Mouse (Mus musculus): ENCODE results near the gene Polr3b. TPM values are rescaled to one million over a fixed set of nuclear protein-coding genes. Genes with fewer than 3 reads are reported as not detected.

The Polr3b gene
- polyA plus RNA-seq, 1 experiment from 2014 or later = 11.2 TPM

DNA sequence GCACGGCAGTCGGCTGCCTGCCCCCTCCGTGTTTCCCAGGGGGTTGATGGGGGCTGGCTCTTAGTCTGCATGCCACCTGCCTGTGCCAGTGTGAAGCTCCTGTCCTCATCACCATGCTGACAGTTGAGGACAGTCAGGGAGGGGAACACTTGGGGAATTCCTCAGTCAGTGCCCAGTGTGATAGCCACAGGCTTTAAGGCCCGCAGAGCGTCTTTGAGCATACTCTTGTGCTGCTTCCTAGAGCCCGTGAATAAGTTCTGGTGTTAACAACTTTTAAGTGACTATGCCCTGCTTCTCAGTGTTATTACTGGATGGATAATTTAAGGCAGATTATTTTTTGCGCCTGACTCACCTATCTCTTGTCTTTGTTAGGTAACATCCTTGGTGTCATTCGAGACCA lies 54.4 kb downstream of the Polr3b start:
- no peak overlapping the region for H3K27ac ChIP-seq (ENCODE audit: low read length)
- H3K9me3 ChIP-seq (replicated peaks; ENCODE audit: control insufficient read depth, low read length) = no peaks in the 10 kb centered on the region
- H3K4me2 ChIP-seq (ENCODE audit: low read depth, low read length) = no peak overlapping the region
- no peaks in the 10 kb centered on the region for H3K27me3 ChIP-seq (ENCODE audit: control insufficient read depth, insufficient read depth, low read length)
- no peaks in the 10 kb centered on the region for H3K4me1 ChIP-seq (ENCODE audit: control insufficient read depth, insufficient read depth, low read length)
- WGBS = 89% methylated on average over 8 of the region's 8 CpGs
- no peak overlapping the region for H3K4me3 ChIP-seq (replicated peaks; ENCODE audit: low read length)
- 0 out of 2 replicates have a peak, but pooled peaks cover 7% of the 10 kb centered on the region for H3K36me3 ChIP-seq (ENCODE audit: control insufficient read depth, insufficient read depth, low read length)
- no peak for ATAC-seq (ENCODE audit: insufficient read depth, low FRiP score)
- no peak overlapping the region for H3K9ac ChIP-seq (ENCODE audit: low read length)

DNA sequence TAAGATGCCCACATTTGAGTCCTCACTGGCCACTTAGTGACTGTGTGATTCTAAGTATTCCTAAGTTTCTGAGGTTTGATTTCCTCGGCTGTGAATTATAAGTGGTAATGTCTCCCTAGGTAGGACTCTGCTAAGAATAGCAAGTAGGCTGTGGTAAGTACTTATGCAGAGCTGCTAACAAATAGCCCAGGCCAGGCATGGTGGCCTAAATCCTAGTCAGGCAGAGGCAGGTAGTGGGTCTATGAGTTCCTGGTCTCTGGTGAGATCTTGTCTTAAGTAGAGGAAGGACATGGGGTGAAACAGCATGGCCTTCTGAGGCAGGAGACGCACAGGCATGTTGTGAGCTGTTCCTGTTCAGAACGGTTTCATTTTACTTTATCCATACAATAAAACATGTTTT lies 55.8 kb downstream of the Polr3b start:
- Histone ChIP-seq H3K4me3 (replicated peaks; ENCODE audit: low read length) (no peak overlapping the region), H3K4me1 (ENCODE audit: control insufficient read depth, insufficient read depth, low read length) (no peaks in the 10 kb centered on the region), H3K4me2 (ENCODE audit: low read depth, low read length) (no peak overlapping the region), H3K9ac (ENCODE audit: low read length) (no peak overlapping the region), H3K36me3 (ENCODE audit: control insufficient read depth, insufficient read depth, low read length) (0 out of 2 replicates have a peak, but pooled peaks cover 7% of the 10 kb centered on the region), H3K27me3 (ENCODE audit: control insufficient read depth, insufficient read depth, low read length) (no peaks in the 10 kb centered on the region), H3K27ac (ENCODE audit: low read length) (no peak overlapping the region), H3K9me3 (replicated peaks; ENCODE audit: control insufficient read depth, low read length) (no peaks in the 10 kb centered on the region)
- 80% methylated on average over 3 of the region's 3 CpGs for WGBS
- ATAC-seq (ENCODE audit: insufficient read depth, low FRiP score) = no peak

DNA sequence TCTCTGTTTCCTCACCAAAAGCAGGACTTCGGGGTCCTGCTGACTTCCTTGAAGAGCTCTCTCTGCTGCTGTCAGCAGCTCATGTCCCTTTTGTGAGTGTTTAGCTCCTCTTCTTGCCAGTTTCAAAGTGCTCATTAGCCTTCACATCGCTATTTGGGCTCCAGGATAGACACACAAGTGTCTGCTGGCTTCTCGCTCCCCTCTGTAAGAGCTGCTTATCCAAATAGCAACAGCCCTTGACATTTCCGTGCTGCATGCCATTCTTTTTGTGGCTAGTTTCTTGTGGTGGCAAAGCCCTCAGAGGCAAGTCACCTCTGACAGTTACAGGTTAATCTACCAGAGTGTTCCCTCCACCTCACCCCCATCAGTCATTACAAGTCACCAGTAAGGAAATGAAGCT lies 56.3 kb downstream of the Polr3b start:
- Histone ChIP-seq H3K4me2 (ENCODE audit: low read depth, low read length) (no peak overlapping the region), H3K9ac (ENCODE audit: low read length) (no peak overlapping the region), H3K4me3 (replicated peaks; ENCODE audit: low read length) (no peak overlapping the region), H3K27ac (ENCODE audit: low read length) (no peak overlapping the region), H3K27me3 (ENCODE audit: control insufficient read depth, insufficient read depth, low read length) (no peaks in the 10 kb centered on the region), H3K36me3 (ENCODE audit: control insufficient read depth, insufficient read depth, low read length) (0 out of 2 replicates have a peak, but pooled peaks cover 7% of the 10 kb centered on the region), H3K4me1 (ENCODE audit: control insufficient read depth, insufficient read depth, low read length) (no peaks in the 10 kb centered on the region), H3K9me3 (replicated peaks; ENCODE audit: control insufficient read depth, low read length) (no peaks in the 10 kb centered on the region)
- 86% methylated on average over 4 of the region's 4 CpGs for WGBS
- ATAC-seq (ENCODE audit: insufficient read depth, low FRiP score) = no peak

DNA sequence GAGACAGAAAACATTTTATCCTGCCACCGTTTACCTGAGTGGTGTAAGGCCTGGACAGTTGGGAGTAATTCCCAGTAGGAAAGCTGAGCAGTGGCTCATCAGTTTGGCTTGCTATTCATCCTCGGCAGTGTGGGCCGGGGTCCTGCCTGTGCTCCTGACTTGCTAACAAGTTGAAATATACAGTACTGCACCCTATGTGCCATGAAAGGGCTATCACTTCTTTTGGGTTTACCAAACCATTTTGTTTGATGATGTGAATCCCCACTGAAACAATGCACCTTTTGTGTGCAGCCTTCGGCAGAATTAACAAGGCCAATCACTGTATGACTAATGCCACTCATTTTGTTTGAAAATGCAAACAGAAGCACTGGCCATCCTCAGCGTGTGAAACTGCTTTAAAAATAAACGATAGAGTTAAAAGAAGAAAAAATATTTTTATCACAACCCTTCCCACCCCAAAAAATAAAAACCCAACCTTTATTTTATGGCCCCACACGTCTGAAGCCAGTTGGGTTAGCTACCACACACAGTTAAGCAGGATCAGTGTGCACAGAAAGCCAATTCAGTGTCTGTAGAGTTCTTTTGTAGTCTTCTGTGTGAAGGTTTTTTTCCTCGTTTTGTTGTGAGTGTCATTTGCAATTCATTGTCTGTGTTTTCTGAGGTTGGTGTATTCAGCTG lies 63.5 kb downstream of the Polr3b start:
- Histone ChIP-seq H3K9ac (ENCODE audit: low read length) (no peak overlapping the region), H3K27me3 (ENCODE audit: control insufficient read depth, insufficient read depth, low read length) (no peaks in the 10 kb centered on the region), H3K27ac (ENCODE audit: low read length) (no peak overlapping the region), H3K4me3 (replicated peaks; ENCODE audit: low read length) (no peak overlapping the region), H3K4me1 (ENCODE audit: control insufficient read depth, insufficient read depth, low read length) (no peaks in the 10 kb centered on the region), H3K36me3 (ENCODE audit: control insufficient read depth, insufficient read depth, low read length) (no peaks in the 10 kb centered on the region), H3K4me2 (ENCODE audit: low read depth, low read length) (no peak overlapping the region), H3K9me3 (replicated peaks; ENCODE audit: control insufficient read depth, low read length) (no peaks in the 10 kb centered on the region)
- 55% methylated on average over 8 of the region's 8 CpGs for WGBS
- ATAC-seq (ENCODE audit: insufficient read depth, low FRiP score) = no peak

DNA sequence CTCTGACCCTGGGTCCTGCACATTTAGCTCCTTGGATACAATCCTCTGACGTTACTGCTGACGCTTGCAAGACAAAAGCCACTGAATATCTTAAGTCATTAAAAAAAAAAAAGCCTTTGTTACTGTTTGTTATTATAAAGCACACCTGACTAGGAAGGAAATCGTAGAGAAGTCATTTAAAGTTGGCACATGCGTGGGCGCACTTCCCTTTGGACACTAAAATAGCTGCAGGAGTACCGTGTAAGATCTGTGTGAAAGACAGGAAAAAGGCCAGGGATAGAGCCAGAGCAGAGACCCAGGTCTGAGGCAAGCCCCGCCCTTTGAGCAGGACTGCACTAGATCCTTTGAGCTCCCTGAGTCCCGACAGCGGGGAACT lies 64.0 kb downstream of the Polr3b start:
- no peaks in the 10 kb centered on the region for H3K4me1 ChIP-seq (ENCODE audit: control insufficient read depth, insufficient read depth, low read length)
- 45% methylated on average over 9 of the region's 9 CpGs for WGBS
- no peak overlapping the region for H3K4me3 ChIP-seq (replicated peaks; ENCODE audit: low read length)
- H3K4me2 ChIP-seq (ENCODE audit: low read depth, low read length) = no peak overlapping the region
- no peaks in the 10 kb centered on the region for H3K27me3 ChIP-seq (ENCODE audit: control insufficient read depth, insufficient read depth, low read length)
- peak overlapping the region; percentile 3; the same call in 1 of the 2 replicates for H3K27ac ChIP-seq (ENCODE audit: low read length)
- no peaks in the 10 kb centered on the region for H3K9me3 ChIP-seq (replicated peaks; ENCODE audit: control insufficient read depth, low read length)
- no peak overlapping the region for H3K9ac ChIP-seq (ENCODE audit: low read length)
- peak; percentile 60 for ATAC-seq (ENCODE audit: insufficient read depth, low FRiP score)
- H3K36me3 ChIP-seq (ENCODE audit: control insufficient read depth, insufficient read depth, low read length) = no peaks in the 10 kb centered on the region

DNA sequence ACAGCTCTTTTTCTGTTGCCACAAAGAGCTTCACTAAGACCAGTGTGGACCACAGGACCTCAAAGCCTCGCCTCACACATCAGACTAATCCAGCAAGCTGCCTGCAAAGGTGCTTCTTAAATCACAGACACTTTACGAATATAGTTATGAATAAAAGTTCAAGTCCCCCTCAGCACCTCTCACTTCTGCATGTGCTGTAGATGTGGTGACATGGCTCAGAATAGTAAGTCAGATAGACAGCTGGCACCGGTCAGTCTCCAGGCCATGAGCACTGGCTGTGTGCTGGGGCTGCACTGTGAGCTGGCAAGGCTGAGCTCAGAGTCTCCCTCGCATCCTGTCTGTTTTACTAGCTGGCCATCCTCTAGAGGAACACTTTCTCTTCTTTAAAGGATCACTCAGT lies 64.6 kb downstream of the Polr3b start:
- ATAC-seq (ENCODE audit: insufficient read depth, low FRiP score) = no peak
- no peaks in the 10 kb centered on the region for H3K9me3 ChIP-seq (replicated peaks; ENCODE audit: control insufficient read depth, low read length)
- H3K4me2 ChIP-seq (ENCODE audit: low read depth, low read length) = no peak overlapping the region
- H3K4me3 ChIP-seq (replicated peaks; ENCODE audit: low read length) = no peak overlapping the region
- no peaks in the 10 kb centered on the region for H3K4me1 ChIP-seq (ENCODE audit: control insufficient read depth, insufficient read depth, low read length)
- H3K36me3 ChIP-seq (ENCODE audit: control insufficient read depth, insufficient read depth, low read length) = no peaks in the 10 kb centered on the region
- H3K27ac ChIP-seq (ENCODE audit: low read length) = peak overlapping the region; percentile 3; the same call in 1 of the 2 replicates
- H3K9ac ChIP-seq (ENCODE audit: low read length) = no peak overlapping the region
- 79% methylated on average over 4 of the region's 4 CpGs for WGBS
- H3K27me3 ChIP-seq (ENCODE audit: control insufficient read depth, insufficient read depth, low read length) = no peaks in the 10 kb centered on the region

DNA sequence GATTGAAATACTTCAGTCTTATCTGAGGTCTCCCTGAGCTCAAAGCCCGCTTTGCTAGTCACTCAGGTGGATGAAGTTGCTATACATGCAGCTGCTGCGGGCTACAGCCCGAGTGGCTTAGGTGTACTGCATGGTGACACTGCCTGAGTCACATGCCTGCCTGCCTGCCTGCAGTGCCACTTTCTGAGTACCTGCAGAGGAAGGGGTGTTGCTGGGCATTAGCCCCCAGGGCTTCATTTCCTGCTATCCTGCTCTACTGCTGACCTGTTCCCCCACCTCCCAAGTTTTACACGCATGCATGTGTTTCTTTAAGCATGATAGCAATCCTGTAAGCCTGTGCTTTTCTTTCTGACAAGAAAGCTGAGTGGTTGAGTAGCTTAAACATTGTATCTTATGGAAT lies 65.6 kb downstream of the Polr3b start:
- Histone ChIP-seq H3K9ac (ENCODE audit: low read length) (no peak overlapping the region), H3K4me3 (replicated peaks; ENCODE audit: low read length) (no peak overlapping the region), H3K4me1 (ENCODE audit: control insufficient read depth, insufficient read depth, low read length) (no peaks in the 10 kb centered on the region), H3K36me3 (ENCODE audit: control insufficient read depth, insufficient read depth, low read length) (no peaks in the 10 kb centered on the region), H3K4me2 (ENCODE audit: low read depth, low read length) (no peak overlapping the region), H3K27me3 (ENCODE audit: control insufficient read depth, insufficient read depth, low read length) (no peaks in the 10 kb centered on the region), H3K27ac (ENCODE audit: low read length) (no peak overlapping the region), H3K9me3 (replicated peaks; ENCODE audit: control insufficient read depth, low read length) (no peaks in the 10 kb centered on the region)
- no peak for ATAC-seq (ENCODE audit: insufficient read depth, low FRiP score)
- WGBS = 92% methylated on average over 4 of the region's 4 CpGs

DNA sequence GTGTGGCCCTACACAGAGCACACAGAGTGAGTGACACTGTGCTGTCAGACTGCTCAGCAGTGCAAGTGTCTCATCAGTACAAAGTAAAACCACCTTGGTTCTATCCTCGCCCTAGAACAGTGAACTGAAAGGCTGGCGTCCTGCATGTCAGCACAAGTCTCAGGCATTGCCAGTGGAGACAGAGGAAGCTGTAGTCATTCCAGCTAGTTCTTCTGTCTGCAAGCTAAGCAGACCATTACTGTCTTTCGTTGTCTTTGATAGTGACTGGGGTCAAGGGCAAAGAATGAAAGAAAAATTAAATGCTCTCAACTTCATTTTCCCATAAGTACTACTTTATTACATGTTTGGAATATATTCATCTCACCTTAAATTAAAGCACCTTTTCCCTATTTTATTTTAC lies 67.8 kb downstream of the Polr3b start:
- Histone ChIP-seq H3K9ac (ENCODE audit: low read length) (no peak overlapping the region), H3K9me3 (replicated peaks; ENCODE audit: control insufficient read depth, low read length) (no peaks in the 10 kb centered on the region), H3K36me3 (ENCODE audit: control insufficient read depth, insufficient read depth, low read length) (no peaks in the 10 kb centered on the region), H3K27ac (ENCODE audit: low read length) (no peak overlapping the region), H3K27me3 (ENCODE audit: control insufficient read depth, insufficient read depth, low read length) (no peaks in the 10 kb centered on the region), H3K4me2 (ENCODE audit: low read depth, low read length) (no peak overlapping the region), H3K4me1 (ENCODE audit: control insufficient read depth, insufficient read depth, low read length) (no peaks in the 10 kb centered on the region), H3K4me3 (replicated peaks; ENCODE audit: low read length) (no peak overlapping the region)
- 78% methylated on average over 3 of the region's 3 CpGs for WGBS
- no peak for ATAC-seq (ENCODE audit: insufficient read depth, low FRiP score)

DNA sequence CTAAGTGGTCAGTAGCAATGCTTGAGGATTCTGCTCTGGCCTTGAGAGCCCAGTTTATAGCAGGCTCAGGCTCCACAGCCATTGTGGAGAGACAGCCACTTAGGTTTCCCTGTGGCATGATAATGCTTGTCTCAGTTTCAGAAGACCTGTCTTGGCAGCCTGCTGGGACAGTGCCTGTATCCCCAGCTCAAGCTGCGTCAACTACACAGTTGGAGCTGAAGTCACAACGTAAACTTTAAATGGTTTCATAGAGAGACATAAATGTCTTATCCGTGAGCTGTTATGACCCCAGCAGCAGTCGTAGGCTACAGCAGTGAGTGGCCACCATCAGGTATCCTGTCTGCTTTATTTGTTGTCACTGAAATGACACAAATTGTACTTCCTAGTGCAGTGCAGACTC lies 68.7 kb downstream of the Polr3b start:
- WGBS = 75% methylated on average over 4 of the region's 4 CpGs
- no peaks in the 10 kb centered on the region for H3K4me1 ChIP-seq (ENCODE audit: control insufficient read depth, insufficient read depth, low read length)
- no peaks in the 10 kb centered on the region for H3K9me3 ChIP-seq (replicated peaks; ENCODE audit: control insufficient read depth, low read length)
- H3K4me3 ChIP-seq (replicated peaks; ENCODE audit: low read length) = no peak overlapping the region
- no peaks in the 10 kb centered on the region for H3K27me3 ChIP-seq (ENCODE audit: control insufficient read depth, insufficient read depth, low read length)
- no peak overlapping the region for H3K4me2 ChIP-seq (ENCODE audit: low read depth, low read length)
- no peaks in the 10 kb centered on the region for H3K36me3 ChIP-seq (ENCODE audit: control insufficient read depth, insufficient read depth, low read length)
- ATAC-seq (ENCODE audit: insufficient read depth, low FRiP score) = no peak
- H3K9ac ChIP-seq (ENCODE audit: low read length) = no peak overlapping the region
- no peak overlapping the region for H3K27ac ChIP-seq (ENCODE audit: low read length)
